Mouse (Mus musculus) liver, adult 2 months (tissue): ENCODE results near the gene Tmigd1.

Source experiments
- CTCF ChIP-seq: fragments of 200-500 bp; IDR thresholded peaks from 2 replicates; pipeline ENCODE4 v1.5.1; 2011; ENCODE audit warnings: low read depth, low read length, control low read depth
- POLR2A ChIP-seq: fragments of 200-500 bp; IDR thresholded peaks from 2 replicates; pipeline ENCODE4 v1.6.1; 2011; ENCODE audit warnings: low read length, control low read depth; ENCODE audit not compliant: insufficient read depth; ENCODE audit errors: extremely low read depth

DNA sequence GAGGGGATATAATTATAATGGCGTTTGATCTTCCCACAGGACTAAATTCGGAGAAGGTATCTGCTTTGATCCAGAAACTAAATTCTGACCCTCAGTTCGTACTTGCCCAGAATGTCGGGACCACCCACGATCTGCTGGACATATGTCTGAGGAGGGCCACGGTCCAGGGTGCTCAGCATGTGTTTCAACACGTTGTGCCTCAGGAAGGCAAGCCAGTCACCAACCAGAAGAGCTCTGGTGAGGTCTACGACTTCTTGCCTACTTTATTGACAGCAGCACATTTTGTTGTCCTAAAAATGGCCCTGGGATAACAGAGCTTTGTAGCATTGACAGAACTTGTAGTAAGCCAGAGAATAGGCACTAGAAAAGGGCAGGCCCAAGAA, 44.2 kb downstream of the Tmigd1 start:
- TF ChIP-seq POLR2A = no peak
- no peak for TF ChIP-seq CTCF
